Mouse (Mus musculus) small intestine, adult 2 months (tissue): Measurements from ENCODE around the gene Casp8ap2.

Experiments used
- CTCF ChIP-seq: fragments of 200-500 bp; IDR thresholded peaks from 2 replicates; pipeline ENCODE4 v1.5.1; 2012; ENCODE audit warnings: low read depth, mild to moderate bottlenecking, control low read depth, inconsistent platforms, low read length, moderate library complexity, mixed read lengths; ENCODE audit not compliant: insufficient replicate concordance, insufficient read length; ENCODE audit errors: extremely low read depth
- POLR2A ChIP-seq: fragments of 200-500 bp; IDR thresholded peaks from 2 replicates; pipeline ENCODE4 v1.6.1; 2012; ENCODE audit warnings: low read depth, mild to moderate bottlenecking, control low read depth, inconsistent platforms, low read length, moderate library complexity

- TF ChIP-seq POLR2A (no peak), CTCF (no peak)
Measured at GRCm38 (mm10) chr4:32601135-32601534, 14.1 kb upstream of the Casp8ap2 start.
